9 mouse cellular contexts compared by ENCODE assay signal in the genomic region with DNA sequence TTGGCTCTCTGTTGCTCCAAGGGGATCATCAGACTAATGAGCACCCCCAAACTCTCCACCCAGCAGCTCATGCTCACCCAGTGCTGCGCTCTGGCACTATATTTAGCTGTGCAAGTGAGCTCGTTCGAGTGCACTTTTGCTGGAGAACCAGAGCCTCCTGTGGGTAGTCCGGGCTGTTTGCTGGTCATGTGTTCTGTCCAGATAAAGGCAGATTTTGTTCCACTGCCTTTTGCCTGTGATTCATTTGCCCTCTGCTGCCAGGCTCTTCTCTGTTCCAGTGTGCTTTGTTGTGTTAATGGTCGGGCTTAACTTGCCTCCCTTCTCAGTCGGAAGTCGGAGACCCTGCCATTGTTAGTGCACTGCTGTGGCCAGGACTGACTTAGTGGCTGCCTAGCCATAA. TPM values are rescaled to one million over a fixed set of nuclear protein-coding genes. Genes with fewer than 3 reads are reported as not detected.
DNase-seq lines count a peak whose midpoint lies in the region; ATAC-seq and TF ChIP-seq lines count a peak whose summit lies in the region.
"Had no signal": no experiment of that assay in that cellular context is flagged by ENCODE, and none has a peak within 500 bp of the region (broad histone marks: within the 10 kb centered on the region; RNA-seq: fewer than 3 reads in every experiment).

No protein-coding gene starts in this region.

- 54% methylated on average over 7 of the region's 7 CpGs for WGBS in embryonic facial prominence, embryonic 12.5 days
- WGBS in hindbrain, embryonic 12.5 days: 27% methylated on average over 7 of the region's 7 CpGs
- 17% methylated on average over 7 of the region's 7 CpGs for WGBS in neural tube, embryonic 13.5 days

- H3K4me1 ChIP-seq in embryonic facial prominence, embryonic 12.5 days: peaks cover 24% of the 10 kb centered on the region
- peaks cover 29% of the 10 kb centered on the region for H3K4me1 ChIP-seq in hindbrain, embryonic 12.5 days
- H3K4me1 ChIP-seq in neural tube, embryonic 13.5 days (replicated peaks): peaks cover 40% of the 10 kb centered on the region

- TF ChIP-seq CTCF in left cerebral cortex, adult 2 months (IDR thresholded peaks at IDR 0.05): no peak

- no peaks in the 10 kb centered on the region for H3K9me3 ChIP-seq in embryonic facial prominence, embryonic 12.5 days
- no peaks in the 10 kb centered on the region for H3K9me3 ChIP-seq in hindbrain, embryonic 12.5 days (replicated peaks)
- H3K9me3 ChIP-seq in neural tube, embryonic 13.5 days: no peaks in the 10 kb centered on the region

- H3K27me3 ChIP-seq in embryonic facial prominence, embryonic 12.5 days: no peaks in the 10 kb centered on the region
- H3K27me3 ChIP-seq in hindbrain, embryonic 12.5 days: no peaks in the 10 kb centered on the region
- H3K27me3 ChIP-seq in neural tube, embryonic 13.5 days: no peaks in the 10 kb centered on the region

- H3K9ac ChIP-seq in embryonic facial prominence, embryonic 12.5 days: no peak overlapping the region
- peak overlapping the region; percentile 95 for H3K9ac ChIP-seq in hindbrain, embryonic 12.5 days
- peak overlapping the region; percentile 97 for H3K9ac ChIP-seq in neural tube, embryonic 13.5 days

- no peak for ATAC-seq in embryonic facial prominence, embryonic 12.5 days (ENCODE audit: insufficient number of reproducible peaks, insufficient read depth, low FRiP score, low TSS enrichment)
- ATAC-seq in hindbrain, embryonic 12.5 days (ENCODE audit: low FRiP score): no peak
- ATAC-seq in neural tube, embryonic 13.5 days (ENCODE audit: low read depth): no peak
- ATAC-seq in monocyte, adult 5-6 weeks (replicated peaks; ENCODE audit: insufficient number of reproducible peaks, low FRiP score, low TSS enrichment, poor library complexity, severe bottlenecking): no peak
- no peak for ATAC-seq in megakaryocyte, adult 5-6 weeks (ENCODE audit: poor library complexity, severe bottlenecking)

- peak overlapping the region; percentile 43 for H3K4me3 ChIP-seq in left cerebral cortex, adult 2 months
- H3K4me3 ChIP-seq in embryonic facial prominence, embryonic 12.5 days: no peak overlapping the region
- peak overlapping the region; percentile 85 for H3K4me3 ChIP-seq in hindbrain, embryonic 12.5 days
- H3K4me3 ChIP-seq in neural tube, embryonic 13.5 days: peak overlapping the region; percentile 78

- intact Hi-C loops in left cerebral cortex, adult 2 months (cut with DNase I): loop anchor here (2.0 kb wide), 1 partner anchor 20 kb away; a partner anchor contains a TSS

- H3K36me3 ChIP-seq in embryonic facial prominence, embryonic 12.5 days: peaks cover 59% of the 10 kb centered on the region
- H3K36me3 ChIP-seq in hindbrain, embryonic 12.5 days: peaks cover 57% of the 10 kb centered on the region
- H3K36me3 ChIP-seq in neural tube, embryonic 13.5 days: peaks cover 67% of the 10 kb centered on the region

- peak overlapping the region; percentile 84; the same call in 1 of the 2 replicates for H3K4me2 ChIP-seq in embryonic facial prominence, embryonic 12.5 days (replicated peaks)
- H3K4me2 ChIP-seq in hindbrain, embryonic 12.5 days (replicated peaks): peak overlapping the region; percentile 89
- peak overlapping the region; percentile 99 for H3K4me2 ChIP-seq in neural tube, embryonic 13.5 days

- peak overlapping the region; percentile 99 for H3K27ac ChIP-seq in left cerebral cortex, adult 2 months
- H3K27ac ChIP-seq in embryonic facial prominence, embryonic 12.5 days: peak overlapping the region; percentile 24; the same call in 1 of the 2 replicates
- H3K27ac ChIP-seq in hindbrain, embryonic 12.5 days: peak overlapping the region; percentile 99
- H3K27ac ChIP-seq in neural tube, embryonic 13.5 days (replicated peaks): peak overlapping the region; percentile 99

- DNase-seq in left cerebral cortex, adult 2 months (ENCODE audit: extremely low spot score in 1 of 2, low spot score in 2 of 2): peak in 1 of 2 experiments; percentile 15
- DNase-seq in left cerebral cortex, adult 8-10 months (ENCODE audit: low spot score in 2 of 2): no peak
- no peak for DNase-seq in right cerebral cortex, adult 18-20 months

RNA-seq across cellular contexts. Expression of a gene that starts 0.4 kb away (rescaled TPM):
- total RNA-seq in left cerebral cortex, adult 2 months (2021): 10 to 100 TPM in 1 of 2 experiments, 1 to 10 TPM in 1; 5.3 to 11.7 TPM
- 1 to 10 TPM; 3.4 to 9.2 (median 4.9) TPM for total RNA-seq in left cerebral cortex, adult 8-10 months (2022)
- not detected in 2 replicates for polyA plus RNA-seq in embryonic facial prominence, embryonic 12.5 days (2016; fragmentation: Nextera tagmentation; extraction: Ambion mirVana)
- polyA plus RNA-seq in hindbrain, embryonic 12.5 days (2016; fragmentation: Nextera tagmentation; extraction: Ambion mirVana): not detected in 2 replicates
- not detected in 2 replicates for polyA plus RNA-seq in neural tube, embryonic 13.5 days (2015; fragmentation: Nextera tagmentation; extraction: Ambion mirVana)
- total RNA-seq in monocyte, adult 5-6 weeks (2017): 11.3 TPM in 1 of 3 replicates, not detected in the others
- total RNA-seq in megakaryocyte, adult 5-6 weeks (2015): not detected in 2 replicates
- total RNA-seq in megakaryocyte, adult 5-6 weeks (2017): not detected in 2 replicates
- total RNA-seq: hematopoietic stem cell, adult 5-6 weeks had no signal

RNA-seq across cellular contexts. Expression of a gene that starts 3.0 kb away (rescaled TPM):
- 100 to 1,000 TPM; 157 to 163 TPM for total RNA-seq in left cerebral cortex, adult 2 months (2021)
- total RNA-seq in left cerebral cortex, adult 8-10 months (2022): 100 to 1,000 TPM; 152 to 159 (median 156) TPM
- 67.4 and 80.2 TPM in 2 replicates for polyA plus RNA-seq in embryonic facial prominence, embryonic 12.5 days (2016; fragmentation: Nextera tagmentation; extraction: Ambion mirVana)
- 123 and 141 TPM in 2 replicates for polyA plus RNA-seq in hindbrain, embryonic 12.5 days (2016; fragmentation: Nextera tagmentation; extraction: Ambion mirVana)
- 117 and 134 TPM in 2 replicates for polyA plus RNA-seq in neural tube, embryonic 13.5 days (2015; fragmentation: Nextera tagmentation; extraction: Ambion mirVana)
- 24.4 to 29.5 TPM (median 24.5 TPM) in 3 replicates for total RNA-seq in monocyte, adult 5-6 weeks (2017)
- 12.0 and 12.4 TPM in 2 replicates for total RNA-seq in megakaryocyte, adult 5-6 weeks (2015)
- total RNA-seq in megakaryocyte, adult 5-6 weeks (2017): 9.3 and 16.1 TPM in 2 replicates

RNA-seq across cellular contexts. Expression of a gene that starts 12.4 kb away (rescaled TPM):
- 100 to 1,000 TPM in 1 of 2 experiments, 10 to 100 TPM in 1; 90.7 to 100 TPM for total RNA-seq in left cerebral cortex, adult 2 months (2021)
- 10 to 100 TPM; 72.7 to 86.4 (median 80.4) TPM for total RNA-seq in left cerebral cortex, adult 8-10 months (2022)
- polyA plus RNA-seq in embryonic facial prominence, embryonic 12.5 days (2016; fragmentation: Nextera tagmentation; extraction: Ambion mirVana): 0.34 and 0.54 TPM in 2 replicates
- polyA plus RNA-seq in hindbrain, embryonic 12.5 days (2016; fragmentation: Nextera tagmentation; extraction: Ambion mirVana): 0.69 and 0.92 TPM in 2 replicates
- polyA plus RNA-seq in neural tube, embryonic 13.5 days (2015; fragmentation: Nextera tagmentation; extraction: Ambion mirVana): 1.6 and 1.8 TPM in 2 replicates
- total RNA-seq in monocyte, adult 5-6 weeks (2017): 0.75 to 3.8 TPM in 2 of 3 replicates, not detected in the other
- total RNA-seq in megakaryocyte, adult 5-6 weeks (2015): 0.11 TPM in 1 of 2 replicates, not detected in the other
- total RNA-seq in megakaryocyte, adult 5-6 weeks (2017): 0.20 and 0.26 TPM in 2 replicates

RNA-seq across cellular contexts. Expression of a gene that starts 20.5 kb away (rescaled TPM):
- total RNA-seq in left cerebral cortex, adult 2 months (2021): 100 to 1,000 TPM; 113 to 123 TPM
- total RNA-seq in left cerebral cortex, adult 8-10 months (2022): 100 to 1,000 TPM; 113 to 131 (median 118) TPM
- polyA plus RNA-seq in embryonic facial prominence, embryonic 12.5 days (2016; fragmentation: Nextera tagmentation; extraction: Ambion mirVana): 148 and 161 TPM in 2 replicates
- polyA plus RNA-seq in hindbrain, embryonic 12.5 days (2016; fragmentation: Nextera tagmentation; extraction: Ambion mirVana): 152 and 156 TPM in 2 replicates
- polyA plus RNA-seq in neural tube, embryonic 13.5 days (2015; fragmentation: Nextera tagmentation; extraction: Ambion mirVana): 170 and 181 TPM in 2 replicates
- 33.2 to 55.3 TPM (median 34.4 TPM) in 3 replicates for total RNA-seq in monocyte, adult 5-6 weeks (2017)
- 67.3 and 78.1 TPM in 2 replicates for total RNA-seq in megakaryocyte, adult 5-6 weeks (2015)
- 15.4 and 25.6 TPM in 2 replicates for total RNA-seq in megakaryocyte, adult 5-6 weeks (2017)

RNA-seq across cellular contexts. Expression of a gene that starts 34.7 kb away (rescaled TPM):
- 10 to 100 TPM; 66.7 to 81.0 TPM for total RNA-seq in left cerebral cortex, adult 2 months (2021)
- total RNA-seq in left cerebral cortex, adult 8-10 months (2022): 10 to 100 TPM; 68.4 to 78.4 (median 74.8) TPM
- 6.2 and 6.7 TPM in 2 replicates for polyA plus RNA-seq in embryonic facial prominence, embryonic 12.5 days (2016; fragmentation: Nextera tagmentation; extraction: Ambion mirVana)
- 48.6 and 61.6 TPM in 2 replicates for polyA plus RNA-seq in hindbrain, embryonic 12.5 days (2016; fragmentation: Nextera tagmentation; extraction: Ambion mirVana)
- 76.0 and 77.8 TPM in 2 replicates for polyA plus RNA-seq in neural tube, embryonic 13.5 days (2015; fragmentation: Nextera tagmentation; extraction: Ambion mirVana)
- total RNA-seq in monocyte, adult 5-6 weeks (2017): not detected in 3 replicates
- total RNA-seq in megakaryocyte, adult 5-6 weeks (2015): 0.05 TPM in 1 of 2 replicates, not detected in the other
- total RNA-seq in megakaryocyte, adult 5-6 weeks (2017): 0.11 TPM in 1 of 2 replicates, not detected in the other
- total RNA-seq: hematopoietic stem cell, adult 5-6 weeks had no signal

Comparison
In these comparisons a context has a peak if more than half of its experiments do, and no peak if none do; other contexts are left out.
1. H3K27ac ChIP-seq: peak in every context shown above with its lines; median percentile 99 in left cerebral cortex, adult 2 months; 99 in hindbrain, embryonic 12.5 days; 99 in neural tube, embryonic 13.5 days; 24 in embryonic facial prominence, embryonic 12.5 days.
2. RNA of a gene that starts 12.4 kb away (total RNA-seq): 90.7 to 100 TPM in left cerebral cortex, adult 2 months and 72.7 to 86.4 TPM in left cerebral cortex, adult 8-10 months; 0.75 to 3.8 TPM in monocyte, adult 5-6 weeks and 0.11 to 0.26 TPM in megakaryocyte, adult 5-6 weeks; every median in the first group is over 10 times any median in the second.
3. Peak in every context shown above with its lines, with median percentiles within 50 percentile points of each other: H3K4me2 ChIP-seq.